Mouse (Mus musculus) heart, adult 11 months (tissue): Measurements from ENCODE around the gene Frat1.

Experiments
- DNase-seq: peaks from one replicate; pipeline ENCODE4 v3.0.0; 2022

Gene Frat1

DNA sequence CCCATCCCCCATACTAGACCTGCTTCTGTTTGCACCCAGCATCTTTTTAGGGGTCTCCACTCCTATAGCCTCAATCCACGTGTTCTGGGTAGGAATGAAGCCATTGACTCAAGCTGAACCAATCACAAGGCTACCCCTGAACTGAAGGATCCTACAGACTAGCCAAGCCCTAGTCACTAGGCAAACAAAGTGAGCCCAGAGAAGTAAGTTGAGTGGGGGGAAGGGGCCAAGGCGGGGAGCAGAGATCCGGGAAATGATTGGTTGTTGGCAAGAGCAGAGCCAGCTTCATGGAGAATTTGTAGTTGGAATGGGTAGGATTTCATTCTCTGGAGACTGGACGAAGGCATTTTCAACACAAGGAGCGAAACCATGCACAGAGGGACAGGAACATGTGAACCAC is 12.9 kb upstream of the Frat1 start:
- DNase-seq: no peak

DNA sequence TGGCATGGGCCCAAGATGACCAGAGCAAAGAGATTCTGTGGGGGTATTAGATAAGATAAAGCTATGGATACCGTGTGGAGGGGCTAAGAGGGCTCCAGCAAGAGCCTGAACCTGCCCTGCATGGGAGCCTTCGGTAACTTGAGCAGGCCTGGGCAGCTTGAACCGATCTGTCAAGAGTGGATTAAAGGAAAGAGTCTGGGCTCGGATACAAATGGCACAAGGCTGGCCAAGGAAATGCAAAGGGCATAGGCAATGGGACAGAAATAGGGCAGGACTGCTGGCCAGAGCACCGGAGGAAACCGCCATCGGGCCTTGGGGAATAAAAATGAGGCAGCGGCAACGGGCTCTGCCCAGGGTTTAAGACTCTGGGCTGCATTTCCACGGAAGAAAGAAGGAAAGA is 12.4 kb upstream of the Frat1 start:
- peak; percentile 94 for DNase-seq

DNA sequence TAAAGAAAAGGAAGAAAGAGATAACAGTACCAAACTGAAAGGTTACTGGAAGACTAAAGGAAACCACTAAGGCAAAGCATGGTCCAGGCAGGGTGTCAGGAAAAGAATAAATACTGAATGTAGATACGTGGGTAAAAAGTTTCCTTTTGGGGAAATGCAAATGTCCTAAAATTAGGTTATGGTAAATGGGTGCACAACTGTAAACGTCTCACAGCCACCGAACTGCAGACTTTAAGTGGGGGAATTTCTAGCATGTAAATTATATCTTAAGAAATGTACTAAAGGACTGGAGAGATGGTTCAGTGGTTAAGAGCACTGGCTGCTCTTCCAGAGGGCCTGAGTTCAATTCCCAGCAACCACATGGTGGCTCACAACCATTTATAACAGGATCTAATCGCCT is 11.0 kb upstream of the Frat1 start:
- DNase-seq: no peak

DNA sequence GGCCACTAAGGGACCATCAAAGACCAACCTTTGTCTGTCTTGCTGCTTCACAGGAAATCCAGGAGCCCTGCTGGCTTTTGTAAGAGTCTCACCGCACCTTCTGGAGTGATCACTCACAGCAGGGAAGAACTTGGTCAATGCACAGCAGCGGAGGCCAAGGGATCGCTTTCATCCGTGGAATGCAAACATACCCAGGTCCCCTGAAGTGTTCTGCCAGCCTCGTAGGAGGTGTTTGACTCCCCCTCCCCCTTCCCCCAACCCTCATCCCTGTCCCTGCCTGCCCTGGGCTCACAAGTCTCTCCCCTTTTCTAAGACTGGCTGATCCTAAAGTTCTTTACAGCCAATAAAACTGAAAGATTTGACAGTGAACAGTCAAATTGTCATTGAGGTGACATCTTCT is 8.3 kb upstream of the Frat1 start:
- DNase-seq: no peak

DNA sequence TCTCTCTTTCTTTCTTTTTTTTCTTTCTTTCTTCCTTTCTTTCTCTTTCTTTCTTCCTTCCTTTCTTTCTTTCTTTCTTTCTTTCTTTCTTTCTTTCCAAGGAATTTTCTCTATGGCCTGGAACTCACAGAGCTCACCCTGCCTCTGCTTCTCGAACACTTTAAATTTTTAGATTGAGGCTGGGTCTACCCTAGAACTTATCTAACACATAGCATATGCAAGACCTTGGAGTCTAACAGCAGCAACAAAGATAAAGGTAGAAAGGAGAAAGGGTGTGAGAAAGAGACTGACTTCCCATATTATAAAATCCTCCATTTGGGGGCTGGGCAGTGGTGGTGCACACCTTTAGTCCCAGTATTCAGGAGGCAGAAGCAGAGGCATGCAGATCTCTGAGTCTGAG is 7.2 kb upstream of the Frat1 start:
- no peak for DNase-seq

DNA sequence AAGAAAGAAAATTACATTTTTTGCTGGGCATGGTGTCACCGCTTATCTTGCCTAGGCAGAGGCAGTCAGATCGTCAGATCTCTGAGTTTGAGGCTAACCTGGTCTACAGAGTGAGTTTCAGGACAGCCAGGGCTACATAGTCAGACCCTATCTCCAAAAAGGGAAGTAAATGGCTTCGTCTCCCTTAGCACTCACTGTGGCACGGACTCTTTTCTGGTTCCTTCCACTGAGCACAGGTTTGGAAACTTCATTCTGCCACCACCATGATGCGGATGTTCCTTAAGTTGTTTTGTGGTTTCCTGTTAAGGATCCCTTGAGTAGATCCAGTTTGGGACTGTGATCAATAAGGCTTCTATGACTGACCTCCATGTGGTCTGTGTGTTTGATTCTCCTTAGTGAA is 4.8 kb upstream of the Frat1 start:
- DNase-seq: no peak

DNA sequence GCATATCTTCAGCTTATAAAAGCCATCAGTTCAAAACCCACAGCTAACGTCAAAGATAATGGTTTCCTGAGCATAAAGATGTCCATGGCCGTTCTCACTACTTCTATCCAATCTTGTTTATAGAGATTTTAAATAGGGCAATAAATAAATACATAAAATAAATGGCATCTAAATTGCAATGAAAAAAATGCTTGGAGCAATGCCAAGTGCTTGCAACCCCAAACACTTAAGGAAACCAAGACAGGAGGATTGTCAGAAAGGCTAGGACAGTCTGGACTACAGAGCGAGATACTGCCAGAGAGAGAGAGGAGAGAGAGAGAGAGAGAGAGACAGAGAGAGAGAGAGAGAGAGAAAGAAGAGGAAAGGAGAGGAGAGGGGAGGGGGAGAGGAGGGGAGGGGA is 3.2 kb upstream of the Frat1 start:
- DNase-seq: no peak

DNA sequence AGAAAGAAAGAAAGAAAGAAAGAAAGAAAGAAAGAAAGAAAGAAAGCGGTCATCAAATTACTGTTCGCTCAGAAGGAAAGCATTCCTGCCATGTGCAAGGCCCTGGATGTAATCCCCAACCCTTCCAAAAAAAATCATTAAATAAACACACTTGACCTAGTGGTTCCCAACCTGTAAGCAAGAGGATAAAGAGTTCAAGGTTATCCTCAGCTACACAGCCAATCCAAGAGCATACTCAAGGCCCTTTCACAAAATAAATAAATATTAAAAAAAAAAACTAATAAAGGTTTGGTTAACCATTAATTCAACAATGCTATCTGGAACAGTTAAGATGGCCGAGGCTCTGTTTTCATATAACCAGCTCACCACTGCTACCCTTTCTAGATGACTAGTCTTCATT is 829 bp upstream of the Frat1 start:
- DNase-seq: no peak

DNA sequence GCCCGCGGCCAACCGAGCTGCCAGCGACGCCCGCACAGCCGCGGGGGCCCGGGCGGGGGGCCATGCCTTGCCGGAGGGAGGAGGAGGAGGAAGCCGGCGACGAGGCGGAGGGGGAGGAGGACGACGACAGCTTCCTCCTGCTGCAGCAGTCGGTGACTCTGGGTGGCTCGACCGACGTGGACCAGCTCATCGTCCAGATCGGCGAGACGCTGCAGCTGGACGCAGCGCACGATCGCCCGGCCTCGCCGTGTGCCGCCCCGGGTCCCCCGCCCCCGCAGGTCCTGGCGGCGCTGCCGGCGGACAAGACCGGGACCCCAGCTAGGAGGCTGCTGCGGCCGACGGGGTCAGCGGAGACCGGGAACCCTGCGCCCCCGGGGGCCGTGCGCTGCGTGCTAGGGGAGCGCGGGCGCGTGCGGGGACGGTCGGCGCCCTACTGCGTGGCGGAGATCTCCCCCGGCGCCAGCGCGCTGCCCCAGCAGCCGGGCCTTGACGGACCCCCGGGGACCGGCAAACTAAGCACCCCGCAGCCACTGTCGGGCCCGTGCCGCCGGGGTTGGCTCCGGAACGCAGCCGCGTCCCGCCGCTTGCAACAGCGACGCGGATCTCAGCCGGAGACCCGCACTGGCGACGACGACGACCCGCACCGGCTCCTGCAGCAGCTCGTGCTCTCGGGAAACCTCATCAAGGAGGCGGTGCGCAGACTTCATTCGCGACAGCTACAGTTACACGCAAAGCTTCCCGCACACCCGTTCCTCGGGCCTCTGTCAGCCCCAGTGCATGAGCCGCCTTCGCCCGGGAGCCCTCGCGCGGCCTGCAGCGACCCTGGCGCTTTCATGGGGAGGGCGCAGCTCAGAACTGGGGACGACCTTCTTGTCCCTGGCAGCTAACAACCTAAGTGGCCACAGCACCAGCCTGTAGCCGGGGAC is 599 bp downstream of the Frat1 start:
- peak; percentile 94 for DNase-seq

DNA sequence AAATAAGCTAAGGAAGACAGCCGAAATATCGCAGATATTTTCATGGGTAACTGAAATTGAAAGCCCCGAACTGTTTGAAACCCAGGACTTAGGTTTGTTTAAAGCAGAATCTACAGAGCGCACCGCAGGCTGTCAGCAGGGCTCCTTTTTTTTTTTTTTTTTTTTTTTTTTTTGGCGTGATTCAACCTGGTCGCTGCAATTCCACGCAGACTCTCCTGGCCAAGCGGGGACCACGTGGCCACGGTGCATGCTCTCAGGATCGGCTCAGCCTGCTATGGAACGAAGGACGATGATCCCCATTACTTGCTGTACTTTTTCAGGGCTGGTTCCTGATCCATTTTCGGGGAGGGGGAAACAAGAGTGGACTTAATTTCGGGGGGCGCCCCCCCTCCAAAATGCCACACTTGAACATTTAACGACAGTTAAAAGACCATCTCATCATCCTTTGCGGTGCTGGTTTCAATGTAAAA is 1.4 kb downstream of the Frat1 start:
- DNase-seq: peak; percentile 91

DNA sequence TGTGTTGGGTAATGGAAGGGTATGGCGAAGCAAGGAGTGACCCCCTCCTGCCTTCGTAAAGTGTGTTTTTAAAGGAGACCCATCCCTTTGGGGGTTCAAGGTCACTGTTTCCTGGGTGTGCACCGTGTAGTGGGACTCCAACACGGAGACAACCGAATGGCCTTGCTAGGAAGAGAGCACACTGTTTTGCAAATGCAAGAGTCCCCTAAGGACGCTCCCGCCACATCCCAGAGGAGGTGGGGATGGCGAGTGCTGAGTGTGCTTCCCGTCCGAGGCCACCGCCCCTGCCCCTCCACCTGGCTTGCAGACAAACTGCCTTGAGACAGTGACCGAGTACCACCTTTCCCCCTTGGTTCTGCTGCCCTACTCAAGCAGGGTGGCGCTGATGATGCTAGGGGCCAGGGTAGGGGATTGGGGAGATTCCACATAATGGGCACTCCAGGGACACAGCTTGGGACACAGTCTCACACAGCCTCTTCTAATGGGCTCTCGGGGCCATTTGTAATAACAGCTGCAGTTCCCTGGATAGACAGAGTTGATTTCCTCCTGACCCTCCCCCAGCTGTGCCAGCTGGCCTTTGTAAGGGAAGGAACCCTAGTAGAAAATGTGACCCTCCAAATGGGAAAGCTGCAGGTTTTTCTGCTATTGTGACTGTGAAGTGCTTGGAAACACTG is 2.1 kb downstream of the Frat1 start:
- peak; percentile 88 for DNase-seq

DNA sequence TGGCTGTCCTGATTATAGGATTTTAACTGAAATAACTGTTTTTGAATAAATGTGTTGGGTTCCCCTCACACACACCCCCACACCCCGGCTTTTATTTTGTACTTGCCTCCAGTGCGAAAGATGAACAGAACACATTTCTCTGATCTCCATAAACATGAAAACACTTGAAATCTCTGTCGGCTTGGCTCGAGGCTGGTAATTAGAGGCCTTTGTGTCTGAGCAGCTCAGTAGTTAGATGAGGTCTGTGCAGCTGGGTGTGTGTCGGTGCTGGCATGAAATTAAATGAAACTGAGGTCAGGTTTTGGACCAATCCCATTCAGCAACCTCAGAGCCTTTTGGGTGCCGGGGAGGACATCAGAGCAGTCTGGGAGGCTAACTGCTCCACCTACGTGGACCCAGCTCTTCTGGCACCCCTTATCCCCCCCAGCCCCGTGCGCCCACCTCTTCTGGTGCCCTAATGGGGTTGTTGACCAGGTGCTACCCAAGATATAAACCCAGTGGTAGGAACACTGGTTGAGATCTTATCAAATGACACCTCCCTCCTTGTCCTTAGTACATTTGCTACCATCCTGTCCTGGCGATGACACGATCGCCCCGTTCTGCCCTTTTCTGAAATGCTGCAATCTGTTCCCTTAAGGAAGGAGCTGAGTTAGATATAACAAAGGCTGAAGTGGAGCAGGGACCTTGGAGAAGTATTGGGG is 2.9 kb downstream of the Frat1 start:
- DNase-seq: no peak

DNA sequence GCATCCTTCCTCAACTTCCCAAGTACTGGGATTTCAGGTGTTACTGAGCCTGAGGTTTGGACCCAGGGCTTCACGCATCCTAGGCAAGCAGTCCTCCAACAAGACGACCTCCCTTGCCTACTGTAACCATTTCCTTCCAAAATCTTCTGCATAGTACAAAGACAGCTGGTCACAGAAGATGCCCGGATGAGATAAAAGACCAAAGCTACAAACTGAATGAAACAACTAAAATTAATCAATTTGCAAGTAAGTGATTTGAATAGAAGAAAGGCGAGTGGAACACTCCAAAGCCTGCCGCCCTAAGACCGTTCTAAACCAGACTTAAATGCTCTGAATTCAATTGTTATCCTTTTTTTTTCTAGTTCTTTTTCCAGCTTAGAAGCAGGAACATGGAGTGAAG is 5.6 kb downstream of the Frat1 start:
- no peak for DNase-seq

DNA sequence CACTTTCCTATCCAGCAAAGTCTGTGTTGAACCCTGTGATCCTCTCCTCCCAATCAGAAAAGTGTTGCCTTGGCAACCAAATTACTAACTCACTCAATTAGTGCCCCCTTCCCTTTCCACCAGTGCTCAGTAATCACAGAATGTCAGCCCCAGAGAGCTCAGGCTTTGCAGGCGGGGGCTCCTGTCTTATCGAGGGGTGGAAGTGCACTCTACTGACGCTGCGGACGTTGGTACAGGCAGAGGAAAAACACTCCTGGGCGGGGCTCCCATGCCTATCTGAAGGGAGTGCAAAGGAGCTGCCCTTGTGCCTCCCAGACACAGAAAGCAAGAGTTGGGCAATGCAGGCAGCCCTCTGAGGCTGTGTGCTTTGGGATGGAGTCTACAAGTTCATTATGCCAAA is 6.0 kb downstream of the Frat1 start:
- DNase-seq: peak; percentile 93

DNA sequence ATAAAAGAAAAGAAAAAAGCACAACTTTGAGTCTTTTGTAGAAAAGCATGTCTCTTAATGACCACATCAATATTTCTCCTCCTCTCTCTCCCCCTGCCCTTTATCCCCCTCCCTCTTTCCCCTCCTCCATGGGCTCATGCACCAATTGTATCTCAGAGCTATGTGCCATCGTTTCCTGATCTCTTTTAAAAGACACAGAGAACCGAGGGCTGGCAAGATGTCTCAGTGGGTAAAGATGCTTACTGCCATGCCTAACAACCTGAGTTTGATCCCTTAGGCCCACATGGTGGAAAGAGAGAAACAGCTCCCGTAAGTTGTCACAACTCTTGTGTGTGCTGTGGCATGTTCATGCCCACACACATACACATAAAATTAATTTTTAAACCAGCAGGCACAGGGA is 6.9 kb downstream of the Frat1 start:
- DNase-seq: no peak

DNA sequence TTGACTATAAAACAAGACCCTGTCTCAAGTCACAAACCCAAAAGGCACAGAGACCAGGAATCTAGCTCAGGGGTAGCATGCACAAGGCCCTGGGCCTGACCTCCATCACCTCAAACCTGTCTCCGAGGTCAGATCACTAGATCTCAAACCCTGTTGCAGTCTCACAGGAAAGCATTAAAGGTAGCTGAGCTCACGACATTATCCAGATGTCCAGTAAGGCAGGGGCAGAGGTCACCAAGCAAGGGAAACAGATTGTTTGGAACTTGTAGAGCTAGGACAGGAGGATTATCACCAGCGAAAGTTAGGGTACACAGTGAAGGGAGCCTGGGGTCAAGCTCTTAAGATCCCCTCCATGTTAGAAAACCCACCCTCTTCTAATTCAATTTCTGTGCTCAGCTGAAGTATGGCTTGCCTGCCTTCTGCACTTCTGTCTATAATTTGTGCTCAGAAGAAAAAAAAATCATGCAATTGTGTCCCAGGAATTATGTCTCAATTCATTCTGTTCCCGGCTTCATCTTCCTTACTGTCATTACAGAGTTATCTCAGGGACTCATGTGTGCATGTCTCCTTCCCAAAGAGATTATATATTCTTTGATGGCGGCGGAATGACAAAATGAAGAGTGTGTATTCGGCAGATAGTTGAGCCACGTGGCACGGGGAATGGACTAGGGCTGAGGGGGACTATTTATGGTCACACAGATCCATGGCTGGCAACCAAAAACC is 7.6 kb downstream of the Frat1 start:
- no peak for DNase-seq

DNA sequence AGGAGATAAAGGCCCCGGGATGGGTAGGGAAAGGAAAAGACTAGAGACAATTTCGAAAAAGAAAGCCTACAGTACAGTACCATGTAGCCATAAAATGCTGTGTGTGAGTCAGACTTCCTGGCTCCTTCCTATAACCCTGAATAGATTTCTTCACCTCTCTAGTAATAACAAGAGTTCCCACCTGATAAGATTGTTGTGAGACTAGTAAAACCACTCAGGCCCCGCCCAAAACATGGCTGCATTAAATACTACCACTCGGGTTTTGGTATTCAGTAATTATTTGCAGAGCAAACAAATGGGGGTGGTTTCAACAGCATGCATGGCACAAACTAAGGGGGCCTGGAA is 8.1 kb downstream of the Frat1 start:
- DNase-seq: no peak

DNA sequence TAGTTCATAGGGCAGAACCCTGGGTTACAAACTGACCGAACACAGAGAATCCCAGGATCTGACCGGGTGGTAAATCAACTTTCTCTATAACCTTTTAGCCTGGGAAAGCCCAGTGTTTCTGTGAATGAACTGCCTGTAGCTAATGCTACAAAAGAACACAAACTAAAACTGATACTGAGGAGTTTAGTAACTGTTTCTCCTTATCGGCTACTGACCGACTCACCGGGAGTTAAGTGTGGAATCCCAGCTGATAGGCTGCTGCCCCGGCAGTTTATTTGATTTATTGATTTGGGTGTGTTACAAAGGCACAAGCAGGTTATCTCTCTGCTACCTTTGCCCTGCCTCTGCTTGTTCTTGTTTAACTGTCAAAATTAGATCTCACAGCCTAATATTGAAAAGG is 9.0 kb downstream of the Frat1 start:
- DNase-seq: no peak

DNA sequence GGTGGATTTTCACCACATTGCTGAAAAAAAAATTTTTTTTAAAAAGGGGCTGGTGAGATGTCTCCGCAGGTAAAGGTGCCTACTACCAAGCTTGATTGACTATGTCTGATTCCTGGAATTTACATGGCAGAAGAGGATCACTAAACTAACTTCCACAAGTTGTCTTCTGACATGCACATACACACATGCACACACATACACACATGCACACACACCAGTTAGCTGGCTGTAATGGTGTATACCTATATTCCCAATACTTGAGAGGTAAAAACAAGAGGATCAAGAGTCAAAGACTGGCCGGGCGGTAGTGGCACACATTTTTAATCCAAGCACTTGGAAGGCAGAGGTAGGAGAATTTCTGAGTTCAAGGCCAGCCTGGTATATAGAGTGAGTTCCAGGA is 9.9 kb downstream of the Frat1 start:
- DNase-seq: no peak

DNA sequence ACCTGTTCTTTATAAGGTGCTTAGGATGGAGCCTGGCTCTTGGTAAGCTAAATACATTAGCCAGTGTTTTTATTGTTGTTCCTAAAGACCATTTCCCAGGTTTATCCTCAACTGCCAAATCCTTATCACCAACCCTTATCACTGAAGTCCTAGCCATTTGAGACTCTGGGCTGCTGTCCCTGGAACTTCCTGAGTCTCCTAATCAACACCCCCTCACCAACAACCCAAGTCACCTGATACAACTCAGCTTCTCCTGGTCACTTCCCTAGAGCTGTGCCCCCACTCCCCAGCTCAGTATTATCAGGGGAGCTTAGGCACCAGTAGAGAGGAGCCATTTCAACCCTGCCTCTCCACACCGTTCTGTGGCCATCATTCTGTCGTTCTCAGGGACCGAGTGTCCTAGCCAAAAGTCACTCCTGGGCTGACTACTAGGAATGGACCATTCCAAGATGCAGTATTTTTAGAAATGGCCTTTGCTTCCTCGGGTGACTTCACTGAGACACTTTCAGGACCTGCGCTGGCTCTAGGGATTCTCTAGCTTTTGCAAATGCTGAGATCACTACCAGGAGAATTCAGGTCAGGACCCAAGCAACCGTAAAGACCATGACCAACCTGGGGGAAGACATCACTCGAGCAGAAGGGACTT is 11.5 kb downstream of the Frat1 start:
- no peak for DNase-seq

DNA sequence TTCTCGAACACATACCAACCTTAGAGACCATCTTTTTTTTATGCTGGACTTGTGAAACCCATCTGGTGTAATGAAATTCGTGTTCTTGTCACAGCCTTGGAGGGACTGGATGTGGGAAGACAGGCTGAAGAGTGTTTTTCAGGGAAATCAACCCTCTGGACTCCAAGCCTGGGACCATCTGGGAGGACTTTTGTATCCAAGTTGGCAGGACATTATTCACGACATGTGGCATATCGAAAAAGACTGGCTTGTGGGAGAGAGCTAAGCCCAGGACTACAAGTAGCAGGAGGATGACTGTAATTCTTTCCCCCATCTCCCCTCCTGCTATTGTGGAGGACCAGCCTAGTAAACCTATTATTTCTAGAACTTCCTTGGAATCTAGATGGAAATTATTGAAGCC is 12.4 kb downstream of the Frat1 start:
- no peak for DNase-seq

DNA sequence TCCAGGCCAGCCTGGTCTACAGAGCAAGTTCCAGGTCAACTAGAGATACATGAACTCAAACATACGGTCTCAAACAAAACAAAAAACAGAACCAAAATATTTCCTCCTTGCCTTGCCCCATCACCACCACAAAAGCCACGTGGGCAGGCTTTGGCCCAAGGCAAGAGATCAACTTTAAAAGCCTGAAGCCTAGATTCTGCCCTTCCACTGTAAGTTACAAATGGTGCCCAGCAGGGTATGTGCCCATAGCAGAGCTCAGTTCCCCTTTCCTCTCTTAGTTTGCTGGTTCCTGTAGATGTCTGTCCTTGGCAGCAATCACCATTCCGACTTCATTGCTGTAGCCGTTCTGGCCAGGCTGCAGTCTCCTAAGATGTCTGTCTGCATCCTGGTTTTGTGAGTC is 12.9 kb downstream of the Frat1 start:
- no peak for DNase-seq

DNA sequence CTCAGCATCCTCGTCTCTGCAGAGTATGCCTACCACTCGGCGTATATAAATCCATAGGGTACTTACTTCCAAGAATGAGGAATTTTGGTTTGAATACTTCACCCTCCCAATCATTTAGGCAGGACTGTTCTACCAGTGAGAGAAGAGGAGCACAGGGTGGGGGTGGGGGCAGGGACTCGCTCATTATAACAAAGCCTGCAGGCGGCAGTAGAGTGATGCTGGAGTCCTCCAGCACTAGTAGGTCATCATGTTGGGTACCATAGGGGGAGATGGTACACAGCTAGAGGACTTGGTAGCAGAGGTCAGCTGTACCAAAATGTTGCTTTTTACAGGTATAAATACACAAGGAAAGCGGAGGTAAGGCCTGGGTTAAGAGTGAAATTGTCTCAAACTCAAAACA is 14.6 kb downstream of the Frat1 start:
- no peak for DNase-seq
